Mouse (Mus musculus) limb, embryonic 10.5 days (tissue): ENCODE data around the gene Grn. TPM values are rescaled to one million over a fixed set of nuclear protein-coding genes. Genes with fewer than 3 reads are reported as not detected.

ENCODE experiments used
- DNase-seq: peaks from one replicate; pipeline ENCODE4 v3.0.0-alpha.2; 2017; ENCODE audit warnings: low spot score
- H3K27ac ChIP-seq: fragments of 300-500 bp; sonication (generic); 2 replicates; pipeline ENCODE4 v1.5.1; 2016; ENCODE audit warnings: mild to moderate bottlenecking
- H3K27me3 ChIP-seq: fragments of 300-500 bp; sonication (generic); 2 replicates; pipeline ENCODE4 v1.6.1; 2016; ENCODE audit warnings: low read depth, mild to moderate bottlenecking; ENCODE audit not compliant: poor library complexity, severe bottlenecking
- H3K36me3 ChIP-seq: fragments of 300-500 bp; sonication (generic); 2 replicates; pipeline ENCODE4 v1.6.1; 2016; ENCODE audit warnings: mild to moderate bottlenecking, moderate library complexity
- H3K4me1 ChIP-seq: fragments of 300-500 bp; sonication (generic); 2 replicates; pipeline ENCODE4 v1.6.1; 2016
- H3K4me3 ChIP-seq: fragments of 300-500 bp; sonication (generic); 2 replicates; pipeline ENCODE4 v1.5.1; 2016; ENCODE audit warnings: mild to moderate bottlenecking, moderate library complexity
- H3K9me3 ChIP-seq: fragments of 300-500 bp; sonication (generic); replicated peaks from 2 replicates; pipeline ENCODE4 v1.6.1; 2016; ENCODE audit warnings: mild to moderate bottlenecking
- WGBS: fragments of 180-500 bp; shearing (Covaris S2); methylation state at CpG from one replicate; pipeline ENCODE4 v1.1.7; 2016; 5-methylcytosine and 5-hydroxymethylcytosine counted together
- polyA plus RNA-seq: library from polyadenylated mRNA; unstranded; fragments of >200 nt; fragmentation: Nextera tagmentation; extraction: Ambion mirVana; gene quantifications from 2 replicates; pipeline ENCODE4 v1.2.1, GENCODE M21; 2016

The Grn gene
- polyA plus RNA-seq, 1 experiment from 2014 or later: 93.2 TPM

GRCm38 (mm10) chr11:102433866-102434265 is 3.8 kb downstream of the Grn start:
- Histone ChIP-seq H3K9me3 (no peaks in the 10 kb centered on the region), H3K36me3 (peaks cover 59% of the 10 kb centered on the region), H3K4me1 (peaks cover 56% of the 10 kb centered on the region), H3K4me3 (no peak overlapping the region), H3K27me3 (peaks cover 12% of the 10 kb centered on the region), H3K27ac (no peak overlapping the region)
- no peak for DNase-seq
- WGBS: 94% methylated on average over 7 of the region's 7 CpGs

DNA sequence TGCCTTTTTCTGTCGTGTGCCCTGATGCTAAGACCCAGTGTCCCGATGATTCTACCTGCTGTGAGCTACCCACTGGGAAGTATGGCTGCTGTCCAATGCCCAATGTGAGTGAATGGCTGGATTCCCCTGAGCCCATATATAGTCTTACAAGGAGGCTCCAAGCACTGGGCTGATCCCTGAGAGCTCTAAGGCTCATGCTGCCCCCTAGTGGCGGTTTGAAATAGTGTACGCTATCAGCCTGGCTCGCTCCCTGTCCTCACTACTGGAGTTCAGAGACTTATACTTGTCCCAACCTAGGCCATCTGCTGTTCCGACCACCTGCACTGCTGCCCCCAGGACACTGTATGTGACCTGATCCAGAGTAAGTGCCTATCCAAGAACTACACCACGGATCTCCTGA is 4.3 kb downstream of the Grn start:
- H3K27me3 ChIP-seq: peaks cover 17% of the 10 kb centered on the region
- no peaks in the 10 kb centered on the region for H3K9me3 ChIP-seq
- DNase-seq: peak; percentile 91
- peaks cover 56% of the 10 kb centered on the region for H3K4me1 ChIP-seq
- no peak overlapping the region for H3K27ac ChIP-seq
- WGBS: 14% methylated on average over 7 of the region's 7 CpGs
- H3K4me3 ChIP-seq: no peak overlapping the region
- peaks cover 65% of the 10 kb centered on the region for H3K36me3 ChIP-seq

DNA sequence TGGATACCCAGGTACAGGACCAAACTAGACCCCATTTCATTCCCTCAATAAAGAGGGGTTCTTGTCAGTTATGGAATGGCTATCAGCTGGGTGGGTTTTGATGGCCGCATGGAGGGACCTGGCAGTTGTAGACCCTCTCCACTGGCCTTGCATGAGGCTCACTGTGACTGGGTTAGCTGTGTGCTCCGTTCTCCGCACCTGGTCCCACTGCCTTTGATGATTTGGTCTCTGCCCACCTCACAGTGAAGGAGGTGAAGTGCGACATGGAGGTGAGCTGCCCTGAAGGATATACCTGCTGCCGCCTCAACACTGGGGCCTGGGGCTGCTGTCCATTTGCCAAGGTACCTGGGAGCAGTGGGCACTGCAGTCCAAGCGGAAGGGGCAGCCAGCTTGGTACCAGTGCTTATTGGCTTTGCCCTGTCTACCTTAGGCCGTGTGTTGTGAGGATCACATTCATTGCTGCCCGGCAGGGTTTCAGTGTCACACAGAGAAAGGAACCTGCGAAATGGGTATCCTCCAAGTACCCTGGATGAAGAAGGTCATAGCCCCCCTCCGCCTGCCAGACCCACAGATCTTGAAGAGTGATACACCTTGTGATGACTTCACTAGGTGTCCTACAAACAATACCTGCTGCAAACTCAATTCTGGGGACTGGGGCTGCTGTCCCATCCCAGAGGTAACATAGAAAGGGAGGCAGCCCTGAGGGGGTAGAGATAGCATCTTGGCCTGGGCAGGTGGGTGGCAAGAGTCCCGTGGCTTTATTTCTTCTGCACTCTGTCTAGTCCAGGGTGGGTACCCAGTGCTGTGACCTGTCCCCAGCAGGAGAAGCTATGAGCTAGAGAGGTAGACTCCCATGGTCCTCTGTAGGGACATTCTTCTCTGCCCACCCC is 4.9 kb downstream of the Grn start:
- 93% methylated on average over 11 of the region's 11 CpGs for WGBS
- Histone ChIP-seq H3K4me1 (peaks cover 53% of the 10 kb centered on the region), H3K36me3 (peaks cover 71% of the 10 kb centered on the region), H3K27ac (no peak overlapping the region), H3K9me3 (no peaks in the 10 kb centered on the region), H3K27me3 (peaks cover 24% of the 10 kb centered on the region), H3K4me3 (no peak overlapping the region)
- no peak for DNase-seq

GRCm38 (mm10) chr11:102435754-102436470 is 5.8 kb downstream of the Grn start:
- Histone ChIP-seq H3K27ac (no peak overlapping the region), H3K27me3 (peaks cover 26% of the 10 kb centered on the region), H3K4me3 (0 out of 2 replicates have a peak overlapping the region, but pooled peaks have one; percentile 12), H3K4me1 (peaks cover 47% of the 10 kb centered on the region), H3K36me3 (peaks cover 80% of the 10 kb centered on the region), H3K9me3 (no peaks in the 10 kb centered on the region)
- DNase-seq: no peak
- 92% methylated on average over 18 of the region's 18 CpGs for WGBS

DNA sequence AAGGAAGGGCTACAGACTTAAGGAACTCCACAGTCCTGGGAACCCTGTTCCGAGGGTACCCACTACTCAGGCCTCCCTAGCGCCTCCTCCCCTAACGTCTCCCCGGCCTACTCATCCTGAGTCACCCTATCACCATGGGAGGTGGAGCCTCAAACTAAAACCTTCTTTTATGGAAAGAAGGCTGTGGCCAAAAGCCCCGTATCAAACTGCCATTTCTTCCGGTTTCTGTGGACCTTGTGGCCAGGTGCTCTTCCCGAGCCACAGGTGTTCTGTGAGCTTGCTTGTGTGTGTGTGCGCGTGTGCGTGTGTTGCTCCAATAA is 6.3 kb downstream of the Grn start:
- Histone ChIP-seq H3K27ac (no peak overlapping the region), H3K27me3 (peaks cover 26% of the 10 kb centered on the region), H3K4me1 (peaks cover 42% of the 10 kb centered on the region), H3K36me3 (peaks cover 85% of the 10 kb centered on the region), H3K4me3 (no peak overlapping the region), H3K9me3 (no peaks in the 10 kb centered on the region)
- 90% methylated on average over 10 of the region's 10 CpGs for WGBS
- no peak for DNase-seq

DNA sequence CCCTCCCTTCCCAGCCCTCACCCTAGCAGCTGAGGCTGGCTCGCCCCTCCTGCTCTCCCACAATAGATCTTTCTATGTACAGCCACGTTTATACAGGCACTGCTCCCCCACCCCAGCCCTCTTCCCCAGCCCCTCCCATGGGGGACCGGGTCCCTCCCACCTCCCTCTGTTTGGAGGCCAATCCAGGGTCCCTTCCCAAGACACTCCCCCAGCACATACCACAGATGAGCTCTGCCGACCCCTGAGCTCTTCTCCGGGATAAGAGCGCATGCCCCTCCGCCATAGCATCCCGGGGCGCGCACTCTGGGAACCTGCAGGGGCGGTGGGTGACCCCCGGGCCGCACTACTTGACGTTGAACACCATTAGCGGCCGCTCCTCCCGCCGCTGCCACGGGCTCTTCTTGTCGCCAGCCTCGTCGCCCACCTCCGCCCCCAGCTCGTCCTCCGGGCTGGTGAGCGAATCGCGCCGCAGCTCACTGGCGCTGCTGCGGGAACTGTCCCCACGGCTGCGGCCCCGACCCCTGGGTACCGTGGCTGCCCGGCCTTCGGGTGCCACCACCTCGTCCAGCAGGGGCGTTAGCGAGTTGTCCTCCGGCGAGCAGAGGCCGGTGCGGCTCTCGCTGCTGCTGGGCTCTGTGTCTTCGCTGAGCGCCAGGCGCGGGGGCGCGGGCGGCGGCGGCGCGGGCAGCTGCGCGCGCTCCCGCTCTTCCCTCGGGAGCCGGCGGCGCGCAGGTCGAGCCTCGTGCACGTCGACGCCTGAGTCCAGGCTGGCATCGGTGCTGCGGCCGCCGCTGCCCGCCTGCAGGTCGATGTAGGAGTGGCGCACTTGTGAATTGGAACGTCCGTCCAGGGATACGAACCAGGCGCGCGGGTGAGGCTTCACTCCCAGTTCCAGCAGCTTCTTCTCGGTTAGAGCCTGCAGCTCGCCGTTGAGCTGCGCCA is 7.3 kb downstream of the Grn start:
- DNase-seq: peak; percentile 82
- Histone ChIP-seq H3K36me3 (peaks cover 95% of the 10 kb centered on the region), H3K4me1 (peaks cover 35% of the 10 kb centered on the region), H3K27ac (peak overlapping the region; percentile 27), H3K27me3 (peaks cover 26% of the 10 kb centered on the region), H3K9me3 (no peaks in the 10 kb centered on the region), H3K4me3 (peak overlapping the region; percentile 47)
- 2% methylated on average over 87 of the region's 87 CpGs for WGBS

DNA sequence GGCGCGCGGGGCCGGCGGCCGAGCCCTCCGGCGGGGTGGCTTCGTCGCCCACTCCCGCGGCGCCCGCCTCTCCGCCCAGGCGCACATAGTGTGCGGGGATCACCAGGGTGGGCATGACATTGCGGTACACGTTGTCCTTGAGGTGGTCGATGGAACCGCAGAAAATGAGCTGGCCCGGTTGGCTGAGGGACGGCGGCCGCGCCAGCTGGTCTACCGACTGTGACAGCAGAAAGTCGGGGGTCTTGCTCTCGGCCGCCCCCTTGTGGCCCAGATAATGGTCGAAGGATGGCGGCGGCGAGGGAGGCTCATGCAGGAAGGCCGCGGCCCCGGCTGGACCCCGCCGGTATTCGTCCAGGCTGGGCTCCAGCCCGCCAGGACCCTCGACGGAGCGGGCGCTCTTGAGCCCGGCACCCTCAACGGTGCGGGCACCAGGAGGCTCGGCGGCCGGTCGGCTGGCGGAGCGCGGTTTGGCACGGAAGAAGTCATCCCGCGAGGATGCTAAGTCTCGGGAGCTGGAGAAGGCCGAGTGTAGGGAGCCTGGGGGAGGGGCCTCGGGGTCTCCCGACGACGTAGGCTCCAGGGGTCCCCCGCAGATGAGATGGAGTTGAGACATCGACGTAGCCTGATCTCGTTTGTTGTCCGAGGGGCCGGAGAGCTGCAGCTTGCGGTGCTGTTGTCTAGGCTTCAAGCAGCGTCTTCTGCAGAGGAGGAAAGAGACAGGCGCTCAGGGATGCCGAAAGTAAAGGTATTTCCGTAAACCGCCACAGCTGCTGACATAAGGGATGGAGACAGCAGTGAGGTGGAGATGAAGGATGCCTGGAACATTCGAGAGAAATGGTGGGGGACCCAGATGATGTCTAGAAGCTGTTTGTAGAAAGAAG is 8.3 kb downstream of the Grn start:
- Histone ChIP-seq H3K36me3 (peaks cover 99% of the 10 kb centered on the region), H3K4me3 (peak overlapping the region; percentile 47), H3K27ac (peak overlapping the region; percentile 67), H3K4me1 (peaks cover 29% of the 10 kb centered on the region), H3K9me3 (no peaks in the 10 kb centered on the region), H3K27me3 (peaks cover 26% of the 10 kb centered on the region)
- DNase-seq: peak; percentile 97
- WGBS: 6% methylated on average over 77 of the region's 77 CpGs

DNA sequence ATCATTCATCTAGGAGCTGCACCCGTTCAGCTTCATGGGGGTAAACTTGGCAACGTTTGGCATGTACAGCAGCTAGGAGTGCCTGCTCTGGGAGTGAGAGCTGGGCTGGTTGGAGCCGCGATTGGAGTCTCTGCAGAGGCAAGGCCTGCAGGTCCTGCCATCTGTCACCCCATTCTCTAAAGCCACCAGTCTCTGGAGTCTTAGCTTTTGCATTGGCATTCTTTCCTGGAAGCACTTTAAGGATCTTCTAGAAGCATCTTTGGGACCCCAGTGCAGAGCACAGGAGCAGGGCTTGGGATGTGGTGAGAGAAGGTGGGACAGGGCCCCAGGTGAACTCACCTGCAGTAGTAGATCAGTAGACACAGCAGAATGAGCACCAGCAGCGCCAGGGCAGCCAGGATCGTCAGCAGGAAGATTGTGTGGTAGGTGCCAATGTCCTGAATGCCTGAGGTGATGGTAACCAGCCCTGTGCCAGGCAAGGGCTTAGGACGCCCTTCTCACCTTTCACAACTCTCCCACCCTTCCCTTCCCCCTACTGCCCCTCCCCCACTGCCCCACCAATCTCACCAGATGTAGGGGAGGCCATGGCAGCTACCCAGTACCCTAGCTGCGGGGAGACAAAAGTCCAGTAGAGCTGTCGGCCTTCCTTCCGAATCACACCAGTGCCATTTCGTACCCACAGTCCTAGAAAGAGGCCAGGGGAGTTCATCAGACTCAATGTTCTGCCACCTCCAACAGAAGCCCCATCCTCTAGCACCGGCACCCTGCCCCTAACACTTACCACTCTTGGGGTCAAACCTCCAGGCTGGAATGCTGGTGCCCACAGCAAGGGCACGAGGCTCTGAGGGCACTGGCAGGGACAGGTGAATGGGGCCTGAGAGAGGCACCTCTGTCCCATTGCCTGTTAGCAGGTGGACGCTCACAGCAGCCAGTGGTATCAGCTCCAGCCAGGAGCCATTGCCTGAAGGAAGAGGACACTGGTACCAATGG is 9.3 kb downstream of the Grn start:
- no peak for DNase-seq
- Histone ChIP-seq H3K27ac (no peak overlapping the region), H3K4me3 (no peak overlapping the region), H3K27me3 (peaks cover 31% of the 10 kb centered on the region), H3K4me1 (peaks cover 33% of the 10 kb centered on the region), H3K9me3 (no peaks in the 10 kb centered on the region), H3K36me3 (peaks cover 98% of the 10 kb centered on the region)
- WGBS: 75% methylated on average over 14 of the region's 14 CpGs

DNA sequence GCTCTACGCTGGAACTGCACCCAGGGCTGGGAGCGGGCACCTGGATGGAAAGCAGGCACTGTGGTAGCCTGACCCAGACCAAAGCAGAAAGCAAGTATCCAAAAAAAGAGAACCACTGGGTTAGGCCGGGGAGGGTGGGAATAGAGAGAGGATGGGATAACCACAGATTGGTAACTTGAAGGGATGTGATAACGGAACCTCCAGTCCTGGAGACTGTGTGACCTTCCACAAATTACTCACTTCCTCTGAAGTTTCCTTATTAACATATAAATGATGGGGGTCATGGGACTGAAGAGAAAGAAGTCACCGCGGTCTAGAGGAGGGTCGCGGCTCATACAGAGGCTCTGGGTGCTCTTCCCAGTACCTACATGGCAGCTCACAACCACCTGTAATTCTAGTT is 10.1 kb downstream of the Grn start:
- Histone ChIP-seq H3K27ac (no peak overlapping the region), H3K27me3 (peaks cover 37% of the 10 kb centered on the region), H3K9me3 (no peaks in the 10 kb centered on the region), H3K4me3 (no peak overlapping the region), H3K36me3 (peaks cover 89% of the 10 kb centered on the region), H3K4me1 (peaks cover 39% of the 10 kb centered on the region)
- 91% methylated on average over 8 of the region's 8 CpGs for WGBS
- DNase-seq: no peak

DNA sequence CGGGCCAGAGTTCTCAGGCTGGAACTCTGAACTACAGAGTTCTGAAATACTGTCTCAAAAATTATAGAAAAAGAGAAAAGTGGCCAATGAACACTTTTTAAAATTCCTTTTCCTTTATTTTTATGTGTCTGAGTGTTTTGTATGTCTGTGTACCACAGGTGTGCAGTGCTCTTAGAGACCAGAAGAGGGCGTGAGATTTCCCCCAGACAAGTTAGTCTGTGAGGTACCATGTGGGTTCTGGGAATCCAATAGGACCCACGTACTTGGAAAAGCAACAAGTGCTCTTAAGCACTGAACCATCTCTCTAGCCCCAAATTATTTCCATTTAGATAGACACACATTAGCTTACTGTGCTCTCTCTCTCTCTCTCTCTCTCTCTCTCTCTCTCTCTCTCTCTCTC is 11.3 kb downstream of the Grn start:
- H3K4me1 ChIP-seq: peaks cover 51% of the 10 kb centered on the region
- peaks cover 40% of the 10 kb centered on the region for H3K27me3 ChIP-seq
- H3K9me3 ChIP-seq: no peaks in the 10 kb centered on the region
- DNase-seq: no peak
- H3K4me3 ChIP-seq: no peak overlapping the region
- 77% methylated on average over 3 of the region's 3 CpGs for WGBS
- peaks cover 77% of the 10 kb centered on the region for H3K36me3 ChIP-seq
- H3K27ac ChIP-seq: no peak overlapping the region

- DNase-seq: no peak
- no peak overlapping the region for H3K4me3 ChIP-seq
- H3K4me1 ChIP-seq: peaks cover 54% of the 10 kb centered on the region
- H3K36me3 ChIP-seq: peaks cover 71% of the 10 kb centered on the region
- H3K27me3 ChIP-seq: peaks cover 40% of the 10 kb centered on the region
- WGBS: 90% methylated on average over 6 of the region's 6 CpGs
- H3K9me3 ChIP-seq: no peaks in the 10 kb centered on the region
- H3K27ac ChIP-seq: no peak overlapping the region
Observed at GRCm38 (mm10) chr11:102442089-102442488, 12.0 kb downstream of the Grn start.
